Comparison of ENCODE assay signal across 20 mouse cellular contexts in the genomic region with DNA sequence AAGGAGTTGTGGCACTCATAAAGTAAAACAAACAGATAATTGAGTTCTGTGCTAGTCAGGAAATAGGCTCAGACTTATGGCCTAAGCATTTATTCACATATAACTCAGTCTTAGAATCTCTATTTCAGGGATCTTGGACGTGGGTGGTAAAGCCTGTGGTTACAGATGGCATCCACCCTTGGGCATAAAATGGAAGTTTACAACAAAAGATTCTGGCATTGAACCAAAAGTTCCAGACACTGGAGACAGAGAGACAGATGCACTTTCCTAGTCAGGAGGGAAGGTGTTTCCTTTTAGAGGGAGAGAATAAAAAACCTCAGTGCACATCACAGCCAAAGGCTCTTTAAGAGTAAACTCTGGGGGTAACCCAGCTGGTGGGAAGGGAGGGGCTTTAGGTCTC. TPM values are rescaled to one million over a fixed set of nuclear protein-coding genes. Genes with fewer than 3 reads are reported as not detected.
DNase-seq lines count a peak whose midpoint lies in the region; ATAC-seq and TF ChIP-seq lines count a peak whose summit lies in the region.
"Had no signal": no experiment of that assay in that cellular context is flagged by ENCODE, and none has a peak within 500 bp of the region (broad histone marks: within the 10 kb centered on the region; RNA-seq: fewer than 3 reads in every experiment).

No protein-coding gene starts in this region.

- no peaks in the 10 kb centered on the region for H3K4me1 ChIP-seq in thymus, adult 2 months (replicated peaks; ENCODE audit: control insufficient read depth, insufficient read depth, low read length)
- H3K4me1 ChIP-seq: embryonic facial prominence, embryonic 13.5 days; lung, embryonic 15.5 days; megakaryocyte, embryonic 14.5 days had no signal

- H3K27me3 ChIP-seq in thymus, adult 2 months (ENCODE audit: control insufficient read depth, insufficient read depth, low read length) = no peaks in the 10 kb centered on the region
- H3K27me3 ChIP-seq: embryonic facial prominence, embryonic 13.5 days; lung, embryonic 15.5 days; megakaryocyte, embryonic 14.5 days had no signal

- no peak overlapping the region for H3K27ac ChIP-seq in thymus, adult 2 months (ENCODE audit: control insufficient read depth, insufficient read depth, low read length)
- H3K27ac ChIP-seq: embryonic facial prominence, embryonic 13.5 days; heart, adult 2 months; lung, embryonic 15.5 days had no signal

- intact Hi-C loops in left cerebral cortex, postnatal 4 days (cut with DNase I) = no loop called here

- H3K36me3 ChIP-seq in thymus, adult 2 months (ENCODE audit: control insufficient read depth, insufficient read depth, low read length) = no peaks in the 10 kb centered on the region
- H3K36me3 ChIP-seq: embryonic facial prominence, embryonic 13.5 days; lung, embryonic 15.5 days had no signal

- TF ChIP-seq POLR2A in thymus, adult 2 months (IDR thresholded peaks at IDR 0.05; ENCODE audit: control insufficient read depth, extremely low read depth, insufficient read depth, low read length, poor library complexity) = no peak

- 62% methylated on average over 1 of the region's 1 CpGs for WGBS in thymus, adult 2 months

- peak; percentile 60 for DNase-seq in left cerebral cortex, adult 11 months (ENCODE audit: low spot score)
- DNase-seq in left cerebral cortex, postnatal 4 days = no peak
- peak; percentile 4 to 6 for DNase-seq in frontal cortex, postnatal 14 days (ENCODE audit: low spot score in 2 of 2)
- peak; percentile 81 for DNase-seq in layer of hippocampus, adult 9-11 months
- peak; percentile 27 to 53 for DNase-seq in right cerebral cortex, postnatal 10 days (ENCODE audit: low spot score in 2 of 2)
- DNase-seq in thymus, postnatal 10 days (ENCODE audit: low spot score in 2 of 2) = no peak
- DNase-seq in thymus, adult 2 months = no peak
- DNase-seq: adrenal gland, adult 2 months; cerebellum, postnatal 36 days; heart, adult 2 months; kidney, adult 9 months; spleen, adult 18-20 months had no signal

- H3K4me3 ChIP-seq in thymus, adult 2 months (ENCODE audit: control insufficient read depth, insufficient read depth, low read length) = no peak overlapping the region
- H3K4me3 ChIP-seq: embryonic facial prominence, embryonic 13.5 days; heart, adult 2 months; lung, embryonic 15.5 days; megakaryocyte, embryonic 14.5 days had no signal

- no peak for TF ChIP-seq CTCF in thymus, adult 2 months (IDR thresholded peaks at IDR 0.05; ENCODE audit: borderline replicate concordance, control insufficient read depth, extremely low read depth, insufficient read depth, low read length, poor library complexity)

- ATAC-seq in megakaryocyte-erythroid progenitor cell, adult 5-6 weeks (replicated peaks; ENCODE audit: low FRiP score, low TSS enrichment, poor library complexity, severe bottlenecking) = no peak

RNA-seq across cellular contexts. Expression of a gene that starts 32.4 kb away (rescaled TPM):
- not detected for total RNA-seq in left cerebral cortex, postnatal 4 days (2021)
- not detected in 2 replicates for total RNA-seq in megakaryocyte-erythroid progenitor cell, adult 5-6 weeks (2014; fragmentation: Nextera tagmentation)
- total RNA-seq in megakaryocyte-erythroid progenitor cell, adult 5-6 weeks (2017) = not detected in 2 replicates
- not detected in 2 replicates for polyA plus RNA-seq in thymus, adult 2 months (2012; rRNA removed)
- total RNA-seq: adrenal gland, adult 2 months; heart, adult 2 months; heart, postnatal 25 days; left cerebral cortex, adult 8-10 months had no signal
- polyA plus RNA-seq: adrenal gland, adult 2 months; embryonic facial prominence, embryonic 13.5 days; heart, adult 2 months; liver, embryonic 11.5 days; lung, embryonic 15.5 days; stomach, embryonic 16.5 days had no signal

Comparison
In these comparisons a context has a peak if more than half of its experiments do, and no peak if none do; other contexts are left out.
1. DNase-seq: peak in left cerebral cortex, adult 11 months (single experiment), frontal cortex, postnatal 14 days (2 of 2), layer of hippocampus, adult 9-11 months (single experiment) and right cerebral cortex, postnatal 10 days (2 of 2); none in left cerebral cortex, postnatal 4 days (single experiment), thymus, postnatal 10 days (0 of 2) and thymus, adult 2 months (single experiment).